Mouse (Mus musculus) kidney, embryonic 16.5 days (tissue): Measurements from ENCODE around the gene Pou2af1. TPM values are rescaled to one million over a fixed set of nuclear protein-coding genes. Genes with fewer than 3 reads are reported as not detected.

ENCODE experiments used
- ATAC-seq: fragments of 200-750 bp; cut with Nextera tagmentation; 2 replicates; pipeline ENCODE4 v1.8.0; 2017; ENCODE audit warnings: moderate TSS enrichment; ENCODE audit not compliant: low FRiP score, low TSS enrichment
- H3K27ac ChIP-seq: fragments of 300-500 bp; sonication (generic); 2 replicates; pipeline ENCODE4 v1.5.1; 2014; ENCODE audit warnings: low read length
- H3K27me3 ChIP-seq: fragments of 300-500 bp; sonication (generic); 2 replicates; pipeline ENCODE4 v1.6.1; 2014; ENCODE audit warnings: low read length, control low read depth, mixed read lengths; ENCODE audit not compliant: insufficient read depth
- H3K36me3 ChIP-seq: fragments of 300-500 bp; sonication (generic); 2 replicates; pipeline ENCODE4 v1.6.1; 2014; ENCODE audit warnings: low read length, control low read depth, mixed read lengths; ENCODE audit not compliant: insufficient read depth
- H3K4me1 ChIP-seq: fragments of 300-500 bp; sonication (generic); 2 replicates; pipeline ENCODE4 v1.6.1; 2014; ENCODE audit warnings: low read length, control low read depth, mixed read lengths; ENCODE audit not compliant: insufficient read depth
- H3K4me2 ChIP-seq: fragments of 300-500 bp; sonication (generic); replicated peaks from 2 replicates; pipeline ENCODE4 v1.6.1; 2014; ENCODE audit warnings: low read depth, low read length
- H3K4me3 ChIP-seq: fragments of 300-500 bp; sonication (generic); 2 replicates; pipeline ENCODE4 v1.5.1; 2014; ENCODE audit warnings: mild to moderate bottlenecking, low read length
- H3K9ac ChIP-seq: fragments of 300-500 bp; sonication (generic); replicated peaks from 2 replicates; pipeline ENCODE4 v1.6.1; 2014; ENCODE audit warnings: low read length
- H3K9me3 ChIP-seq: fragments of 300-500 bp; sonication (generic); 2 replicates; pipeline ENCODE4 v1.6.1; 2016; ENCODE audit warnings: low read length, control low read depth
- WGBS: fragments of 180-500 bp; shearing (Covaris S2); extraction: QIAGEN DNeasy Blood & Tissue Kit; methylation state at CpG from one replicate; pipeline ENCODE4 v1.1.7; 2014; 5-methylcytosine and 5-hydroxymethylcytosine counted together
- polyA plus RNA-seq: library from polyadenylated mRNA; unstranded; fragments of >200 nt; fragmentation: Nextera tagmentation; extraction: Ambion mirVana; gene quantifications from 2 replicates; pipeline ENCODE4 v1.2.1, GENCODE M21; 2015

The Pou2af1 gene
- polyA plus RNA-seq, 1 experiment from 2014 or later: not detected

GRCm38 (mm10) chr9:51215311-51215710 is 1.8 kb downstream of the Pou2af1 start:
- peaks cover 7% of the 10 kb centered on the region; the same call in 1 of the 2 replicates for H3K4me1 ChIP-seq
- WGBS: 19% methylated on average over 4 of the region's 4 CpGs
- H3K4me3 ChIP-seq: no peak overlapping the region
- no peak for ATAC-seq
- no peaks in the 10 kb centered on the region for H3K27me3 ChIP-seq
- H3K36me3 ChIP-seq: no peaks in the 10 kb centered on the region
- no peak overlapping the region for H3K27ac ChIP-seq
- H3K4me2 ChIP-seq: no peak overlapping the region
- H3K9ac ChIP-seq: no peak overlapping the region
- no peaks in the 10 kb centered on the region for H3K9me3 ChIP-seq

GRCm38 (mm10) chr9:51215949-51216348 is 2.4 kb downstream of the Pou2af1 start:
- Histone ChIP-seq H3K9ac (no peak overlapping the region), H3K4me2 (no peak overlapping the region), H3K27me3 (no peaks in the 10 kb centered on the region), H3K4me3 (no peak overlapping the region), H3K36me3 (no peaks in the 10 kb centered on the region), H3K9me3 (no peaks in the 10 kb centered on the region), H3K27ac (no peak overlapping the region), H3K4me1 (peaks cover 7% of the 10 kb centered on the region; the same call in 1 of the 2 replicates)
- 86% methylated on average over 6 of the region's 6 CpGs for WGBS
- no peak for ATAC-seq

GRCm38 (mm10) chr9:51225636-51226166 is 12.2 kb downstream of the Pou2af1 start:
- H3K4me2 ChIP-seq: no peak overlapping the region
- H3K4me3 ChIP-seq: no peak overlapping the region
- H3K36me3 ChIP-seq: no peaks in the 10 kb centered on the region
- no peaks in the 10 kb centered on the region for H3K27me3 ChIP-seq
- no peak overlapping the region for H3K27ac ChIP-seq
- no peak for ATAC-seq
- no peak overlapping the region for H3K9ac ChIP-seq
- H3K9me3 ChIP-seq: no peaks in the 10 kb centered on the region
- H3K4me1 ChIP-seq: no peaks in the 10 kb centered on the region
- WGBS: 82% methylated on average over 5 of the region's 5 CpGs

GRCm38 (mm10) chr9:51230701-51231389 is 17.3 kb downstream of the Pou2af1 start:
- WGBS: 82% methylated on average over 4 of the region's 4 CpGs
- H3K36me3 ChIP-seq: no peaks in the 10 kb centered on the region
- H3K4me3 ChIP-seq: no peak overlapping the region
- no peak overlapping the region for H3K27ac ChIP-seq
- H3K9ac ChIP-seq: no peak overlapping the region
- H3K4me2 ChIP-seq: no peak overlapping the region
- no peak for ATAC-seq
- H3K9me3 ChIP-seq: no peaks in the 10 kb centered on the region
- no peaks in the 10 kb centered on the region for H3K27me3 ChIP-seq
- no peaks in the 10 kb centered on the region for H3K4me1 ChIP-seq

- no peaks in the 10 kb centered on the region for H3K4me1 ChIP-seq
- no peaks in the 10 kb centered on the region for H3K36me3 ChIP-seq
- H3K27ac ChIP-seq: no peak overlapping the region
- no peak for ATAC-seq
- no peaks in the 10 kb centered on the region for H3K27me3 ChIP-seq
- WGBS: 93% methylated on average over 8 of the region's 8 CpGs
- H3K4me2 ChIP-seq: no peak overlapping the region
- no peak overlapping the region for H3K9ac ChIP-seq
- H3K9me3 ChIP-seq: no peaks in the 10 kb centered on the region
- no peak overlapping the region for H3K4me3 ChIP-seq
Observed at GRCm38 (mm10) chr9:51232163-51232562, 18.7 kb downstream of the Pou2af1 start.

- 65% methylated on average over 12 of the region's 12 CpGs for WGBS
- no peak for ATAC-seq
Observed at GRCm38 (mm10) chr9:51238741-51239385, 25.4 kb downstream of the Pou2af1 start.

GRCm38 (mm10) chr9:51256780-51257502 is 43.4 kb downstream of the Pou2af1 start:
- no peaks in the 10 kb centered on the region for H3K27me3 ChIP-seq
- no peak overlapping the region for H3K9ac ChIP-seq
- peaks cover under 1% of the 10 kb centered on the region; the same call in 1 of the 2 replicates for H3K4me1 ChIP-seq
- H3K9me3 ChIP-seq: 0 out of 2 replicates have a peak, but pooled peaks cover 4% of the 10 kb centered on the region
- no peak overlapping the region for H3K4me3 ChIP-seq
- no peak for ATAC-seq
- no peak overlapping the region for H3K27ac ChIP-seq
- no peaks in the 10 kb centered on the region for H3K36me3 ChIP-seq
- H3K4me2 ChIP-seq: no peak overlapping the region
- 60% methylated on average over 4 of the region's 4 CpGs for WGBS

More at GRCm38 (mm10) chr9:51238741-51239385, 25.4 kb downstream of the Pou2af1 start:
- H3K4me3 ChIP-seq: no peak overlapping the region
- H3K36me3 ChIP-seq: no peaks in the 10 kb centered on the region
- no peak overlapping the region for H3K9ac ChIP-seq
- H3K4me1 ChIP-seq: no peaks in the 10 kb centered on the region
- no peaks in the 10 kb centered on the region; the same call in 1 of the 2 replicates for H3K27me3 ChIP-seq
- H3K4me2 ChIP-seq: no peak overlapping the region
- H3K27ac ChIP-seq: no peak overlapping the region
- no peaks in the 10 kb centered on the region for H3K9me3 ChIP-seq

GRCm38 (mm10) chr9:51258426-51258825 is 44.9 kb downstream of the Pou2af1 start:
- 0 out of 2 replicates have a peak, but pooled peaks cover 5% of the 10 kb centered on the region for H3K9me3 ChIP-seq
- no peak overlapping the region for H3K4me2 ChIP-seq
- WGBS: 73% methylated on average over 5 of the region's 5 CpGs
- H3K36me3 ChIP-seq: no peaks in the 10 kb centered on the region
- H3K27me3 ChIP-seq: no peaks in the 10 kb centered on the region
- no peak overlapping the region for H3K4me3 ChIP-seq
- ATAC-seq: no peak
- no peak overlapping the region for H3K9ac ChIP-seq
- no peak overlapping the region for H3K27ac ChIP-seq
- H3K4me1 ChIP-seq: no peaks in the 10 kb centered on the region

- Histone ChIP-seq H3K4me1 (peaks cover 2% of the 10 kb centered on the region; the same call in 1 of the 2 replicates), H3K27ac (no peak overlapping the region), H3K36me3 (no peaks in the 10 kb centered on the region), H3K9ac (no peak overlapping the region), H3K27me3 (no peaks in the 10 kb centered on the region), H3K4me2 (no peak overlapping the region), H3K4me3 (no peak overlapping the region), H3K9me3 (no peaks in the 10 kb centered on the region)
- no peak for ATAC-seq
- 72% methylated on average over 5 of the region's 5 CpGs for WGBS
Observed at GRCm38 (mm10) chr9:51268852-51269251, 55.3 kb downstream of the Pou2af1 start.
